Mouse (Mus musculus): Measurements from ENCODE around the gene Hmga1.

GRCm38 (mm10) chr17:27557181-27557926, 1.1 kb downstream of the Hmga1 start:
- TF ChIP-seq POLR2A (IDR thresholded peaks at IDR 0.05; ENCODE audit: borderline replicate concordance, extremely low read depth, low read depth, low read length) (no peak), CTCF (IDR thresholded peaks at IDR 0.05; ENCODE audit: insufficient read depth, low read length) (no peak)
